Mouse (Mus musculus) heart, postnatal 10 days (tissue): ENCODE data around the gene Scaf4. TPM values are rescaled to one million over a fixed set of nuclear protein-coding genes. Genes with fewer than 3 reads are reported as not detected.
"Not testable (repeated sequence)": the region's sequence is repeated elsewhere in the genome, so short reads cannot be mapped to it uniquely, and the experiment has no call there.

Source experiments
- DNase-seq, 2 experiments: peaks; one replicate each; pipeline ENCODE4 v3.0.0; 2021
- intact Hi-C: fragments of 180-260 bp; cut with DNase I; formaldehyde crosslinking; loops from one replicate; pipeline ENCODE4 v1.15.1; 2025
- total RNA-seq, 2 experiments: library from RNA; stranded (reverse); gene quantifications; 2 replicates each; pipeline ENCODE4 v1.2.3; 2021

The Scaf4 gene
- total RNA-seq, 2 experiments from 2014 or later = 26.8 to 31.2 TPM

DNA sequence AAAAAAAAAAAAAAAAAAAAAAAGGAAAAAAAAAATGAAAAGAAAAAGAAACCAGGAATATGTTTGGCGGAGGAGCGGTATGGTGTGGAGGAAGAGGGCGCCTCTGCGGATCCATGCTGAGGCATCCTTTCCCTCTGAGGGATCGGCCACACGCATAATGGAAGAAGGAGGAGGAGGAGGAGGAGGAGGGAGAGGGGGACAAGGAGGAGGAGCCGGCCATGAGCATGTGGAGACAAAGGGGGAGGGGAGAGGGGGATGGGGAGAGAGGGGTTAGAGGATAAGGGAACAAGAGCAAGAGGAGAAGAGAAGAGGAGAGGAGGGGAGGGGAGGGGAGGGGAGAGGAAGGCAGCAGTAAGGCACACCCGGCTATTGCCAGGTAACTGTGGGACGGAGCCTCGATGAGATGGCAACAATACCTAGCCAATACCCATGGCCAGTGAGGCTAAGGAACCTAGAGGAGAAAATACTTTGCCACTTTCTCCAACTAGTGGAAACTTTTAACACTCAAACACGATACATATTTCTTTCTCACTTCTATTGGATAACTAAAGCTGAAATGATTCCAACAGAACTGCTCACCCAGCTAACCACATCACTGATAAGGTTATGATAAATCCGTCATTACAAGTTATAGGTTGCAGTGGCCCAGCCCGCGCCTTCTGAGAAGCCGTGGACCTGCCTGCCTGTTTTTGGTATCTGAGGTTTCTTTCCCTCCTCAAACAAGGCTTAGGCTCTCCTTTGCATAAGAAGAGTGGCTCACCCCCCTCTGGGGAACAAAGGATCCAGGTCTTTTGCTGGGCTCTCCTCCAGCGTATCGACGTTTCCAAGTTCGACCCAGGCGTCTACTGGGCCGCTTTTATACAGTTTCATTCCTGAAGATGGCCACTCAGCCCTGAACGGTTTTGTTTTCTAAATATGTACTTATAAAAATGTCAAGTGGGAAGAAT is 13.4 kb upstream of the Scaf4 start:
- DNase-seq = no peak
- intact Hi-C loops = no loop called here

DNA sequence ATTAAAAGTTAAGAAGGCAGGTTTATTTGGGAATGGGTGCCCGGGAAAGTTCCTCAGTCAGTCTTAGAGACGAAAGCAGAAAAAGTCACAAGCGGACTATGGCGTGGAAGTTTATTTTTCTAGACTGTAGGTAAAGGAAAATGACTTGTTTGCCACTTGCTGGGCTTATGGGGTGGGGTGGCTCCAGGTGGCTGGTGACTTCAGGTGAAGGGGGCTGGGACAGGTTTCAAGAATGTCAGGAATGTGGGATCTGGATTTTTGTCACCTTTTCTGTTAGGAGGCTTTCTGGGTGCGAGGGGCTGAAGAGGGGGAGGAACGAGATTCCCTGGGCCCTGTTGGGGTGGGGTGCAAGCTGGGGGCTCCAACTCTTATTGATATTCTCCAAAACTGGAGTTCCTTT is 7.4 kb upstream of the Scaf4 start:
- intact Hi-C loops = no loop called here

GRCm38 (mm10) chr16:90290962-90291361 is 6.7 kb upstream of the Scaf4 start:
- intact Hi-C loops = no loop called here
- no peak for DNase-seq

More for the DNA sequence above, 7.4 kb upstream of the Scaf4 start:
- DNase-seq = no peak

DNA sequence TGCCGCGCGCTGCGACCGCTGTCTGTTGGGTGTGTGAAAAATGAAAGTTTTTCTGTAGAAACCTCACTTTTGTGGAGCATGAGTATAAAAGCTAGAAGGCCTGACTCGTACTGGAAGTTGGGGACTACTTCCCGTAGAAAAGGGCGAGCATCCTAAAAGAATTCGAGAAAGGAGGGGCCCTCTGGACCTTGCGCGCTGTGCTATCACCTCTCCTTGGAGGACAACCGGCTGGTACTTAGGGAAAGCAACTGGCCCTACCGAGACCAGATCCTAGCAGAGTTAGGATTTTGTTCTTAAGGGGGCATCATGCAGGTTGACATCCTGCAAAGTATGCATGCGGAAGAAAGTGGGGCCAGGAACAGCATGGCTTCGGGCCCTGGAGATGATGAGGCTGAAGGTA is 613 bp upstream of the Scaf4 start:
- intact Hi-C loops = loop anchor here (5.0 kb wide), 2 partner anchors 63 to 88 kb away; partner anchors contain the start of gene Sod1
- no peak for DNase-seq

- DNase-seq = peak; percentile 60 to 65
- intact Hi-C loops = loop anchor here (5.0 kb wide), 2 partner anchors 61 to 86 kb away; partner anchors contain the start of gene Sod1
Measured at GRCm38 (mm10) chr16:90283266-90283904, 918 bp downstream of the Scaf4 start.

DNA sequence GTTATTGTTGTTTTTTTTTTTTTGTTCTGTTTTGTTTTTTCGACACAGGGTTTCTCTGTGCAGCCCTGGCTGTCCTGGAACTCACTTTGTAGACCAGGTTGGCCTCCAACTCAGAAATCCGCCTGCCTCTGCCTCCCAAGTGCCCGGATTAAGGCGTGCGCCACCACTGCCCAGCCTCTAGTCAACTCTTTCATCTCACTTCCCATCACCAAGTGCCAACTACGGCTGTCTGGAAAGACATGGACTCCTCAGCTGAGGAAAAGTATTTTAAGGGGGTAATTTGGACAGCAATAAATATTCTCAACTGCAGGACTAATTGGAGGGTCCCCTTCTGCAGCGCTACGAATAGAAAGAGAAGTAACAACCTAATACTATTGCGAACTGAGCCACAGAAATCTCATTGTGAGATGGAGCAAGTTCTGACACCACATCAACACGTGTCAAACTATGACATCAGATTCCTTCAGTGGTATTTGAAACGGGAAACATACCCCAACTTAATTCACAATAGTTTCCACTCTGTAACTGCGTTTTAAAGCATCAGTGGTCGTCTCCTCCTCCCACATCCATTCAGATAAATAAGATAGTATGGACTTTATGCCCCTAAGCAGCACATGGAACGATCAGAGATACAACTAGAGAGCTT is 1.6 kb downstream of the Scaf4 start:
- no peak for DNase-seq
- intact Hi-C loops = loop anchor here (5.0 kb wide), 2 partner anchors 60 to 85 kb away; partner anchors contain the start of gene Sod1

DNA sequence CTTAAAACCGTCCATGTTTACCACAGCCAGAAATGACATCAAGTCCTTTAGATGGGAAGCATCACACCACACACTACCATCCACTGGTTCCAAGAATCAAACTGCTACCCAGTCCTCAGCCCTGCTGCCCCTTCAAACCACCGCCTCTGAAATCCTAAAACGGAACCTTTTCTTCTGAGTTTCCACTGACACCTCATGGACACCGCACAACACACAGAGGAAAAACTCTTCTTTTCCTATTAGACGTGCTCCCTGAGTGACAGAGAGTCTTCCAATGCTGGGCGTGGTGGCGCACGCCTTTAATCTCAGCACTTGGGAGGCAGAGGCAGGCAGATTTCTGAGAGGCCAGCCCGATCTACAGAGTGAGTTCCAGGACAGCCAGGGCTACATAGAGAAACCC is 2.9 kb downstream of the Scaf4 start:
- DNase-seq = no peak
- intact Hi-C loops = loop anchor here (5.0 kb wide), 2 partner anchors 59 to 84 kb away; partner anchors contain the start of gene Sod1

DNA sequence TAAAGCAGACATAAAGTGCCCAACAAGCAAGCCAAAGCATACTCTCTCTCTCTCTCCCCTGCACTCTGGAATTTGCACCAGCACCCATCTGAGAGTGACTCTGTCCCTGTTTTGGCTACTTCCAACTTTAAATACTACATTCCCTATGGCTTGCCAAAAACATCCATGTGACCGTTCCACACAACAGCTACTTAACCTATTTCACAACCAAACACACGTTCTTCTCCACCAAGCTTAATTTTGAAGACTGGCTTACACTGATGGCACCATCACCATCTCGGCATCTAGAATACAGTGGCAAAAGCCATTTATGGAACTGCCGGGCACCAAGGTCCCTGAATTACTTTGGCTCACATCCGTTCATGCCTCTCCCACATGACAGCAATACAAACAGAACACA is 3.3 kb downstream of the Scaf4 start:
- peak in 1 of 2 experiments; percentile 13 for DNase-seq
- intact Hi-C loops = loop anchor here (5.0 kb wide), 2 partner anchors 59 to 84 kb away; partner anchors contain the start of gene Sod1

GRCm38 (mm10) chr16:90280515-90280914 is 3.8 kb downstream of the Scaf4 start:
- intact Hi-C loops = loop anchor here (5.0 kb wide), 2 partner anchors 58 to 83 kb away; partner anchors contain the start of gene Sod1
- no peak for DNase-seq

DNA sequence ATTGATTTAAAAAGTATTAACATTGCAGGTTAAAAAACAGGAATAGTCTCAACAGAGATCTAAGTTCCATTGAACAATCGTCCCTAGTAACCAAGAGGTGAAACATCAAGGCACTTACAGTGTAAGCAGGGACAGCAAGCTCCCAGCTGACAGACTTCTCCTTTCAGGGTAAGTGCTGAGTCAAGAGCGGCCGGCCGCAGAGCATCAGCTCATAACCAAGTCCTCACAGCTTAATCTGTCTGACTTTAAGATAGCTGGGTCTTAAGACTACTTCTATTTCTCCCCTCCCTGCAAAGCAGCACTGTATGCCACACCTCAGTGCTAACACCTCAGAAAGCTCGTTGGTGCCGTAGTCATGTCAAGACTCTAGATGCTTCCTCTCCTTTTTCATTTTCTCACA is 5.2 kb downstream of the Scaf4 start:
- DNase-seq = peak in 1 of 2 experiments; percentile 31
- intact Hi-C loops = no loop called here

DNA sequence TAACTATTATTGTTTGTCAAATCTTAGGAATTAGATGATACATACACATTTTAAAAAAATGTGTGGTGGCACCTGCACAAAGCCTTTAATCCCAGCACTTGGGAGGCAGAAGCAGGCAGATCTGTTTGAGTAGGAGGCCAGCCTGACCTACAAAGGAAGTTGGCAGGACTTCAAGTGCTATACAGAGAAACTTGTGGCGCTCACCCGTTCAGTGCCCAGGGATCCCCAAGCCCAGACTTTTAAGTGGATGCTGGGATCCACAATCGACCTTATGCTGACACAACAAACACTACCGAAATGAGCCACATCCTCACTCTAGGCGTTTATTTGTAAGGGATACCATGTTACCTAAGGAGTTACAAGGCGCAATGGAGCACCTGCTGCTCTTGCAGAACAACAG is 8.8 kb downstream of the Scaf4 start:
- DNase-seq = no peak
- intact Hi-C loops = no loop called here

- intact Hi-C loops = no loop called here
- peak; percentile 12 to 14 for DNase-seq
Measured at GRCm38 (mm10) chr16:90266581-90266980, 17.7 kb downstream of the Scaf4 start.

DNA sequence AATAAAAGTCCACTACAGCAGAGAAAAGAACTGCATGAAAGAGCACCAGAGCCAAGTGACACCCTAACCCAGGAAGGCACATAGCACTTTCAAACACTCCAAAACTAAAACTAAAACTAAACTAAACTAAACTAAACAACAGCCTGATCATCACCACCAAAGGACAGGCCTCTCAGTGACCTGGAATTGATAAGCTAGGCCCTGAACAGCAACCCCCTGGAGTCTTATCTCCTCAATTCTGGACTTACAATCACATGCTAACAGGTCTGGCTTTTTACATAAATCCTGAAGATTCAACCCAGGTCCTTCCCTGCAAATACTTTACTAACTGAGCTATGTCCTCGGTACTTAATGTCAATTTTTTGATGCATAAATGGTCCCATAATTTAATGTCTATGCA is 19.2 kb downstream of the Scaf4 start:
- DNase-seq = no peak
- intact Hi-C loops = no loop called here

GRCm38 (mm10) chr16:90264021-90264420 is 20.3 kb downstream of the Scaf4 start:
- peak in 1 of 2 experiments; percentile 19 for DNase-seq
- intact Hi-C loops = no loop called here

DNA sequence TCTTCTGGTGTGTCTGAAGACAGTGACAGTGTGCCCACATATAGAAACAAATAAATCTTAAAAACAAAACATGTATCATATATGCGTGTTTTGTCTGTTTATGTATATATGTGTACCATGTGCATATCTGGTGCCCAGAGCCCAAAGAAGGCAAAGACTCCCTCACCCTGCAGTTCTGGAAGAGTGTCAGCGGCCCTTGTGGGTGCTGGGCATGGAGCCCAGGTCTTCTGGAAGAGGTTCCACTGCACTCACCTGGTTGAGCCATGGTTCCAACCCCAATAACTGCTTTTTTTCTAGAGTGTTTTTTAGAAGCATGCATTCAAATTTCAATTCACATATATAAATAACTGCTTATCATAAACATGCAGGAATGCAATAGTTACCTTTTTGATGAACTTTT is 22.5 kb downstream of the Scaf4 start:
- intact Hi-C loops = no loop called here
- DNase-seq = peak in 1 of 2 experiments; percentile 34

- no peak for DNase-seq
- intact Hi-C loops = no loop called here
Measured at GRCm38 (mm10) chr16:90260097-90260496, 24.2 kb downstream of the Scaf4 start.

DNA sequence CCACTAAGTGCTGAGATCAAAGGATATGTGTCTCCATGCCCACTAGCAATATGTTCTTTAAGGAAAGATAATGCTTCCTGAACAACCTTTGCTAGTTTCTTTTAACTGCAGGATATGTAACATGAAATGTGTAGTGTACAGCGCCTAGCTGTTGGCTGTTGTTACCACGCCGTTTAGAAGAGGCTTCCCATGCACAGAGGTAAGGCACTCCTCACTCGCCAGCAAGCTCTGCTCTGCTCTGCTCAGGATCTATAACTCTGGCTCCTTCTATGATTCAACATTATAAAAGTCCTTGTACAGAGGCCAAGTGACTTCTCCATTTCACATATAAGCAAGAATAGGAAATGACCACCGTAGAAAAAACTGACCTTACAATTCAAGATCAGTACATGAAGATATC is 24.7 kb downstream of the Scaf4 start:
- intact Hi-C loops = no loop called here
- no peak for DNase-seq

DNA sequence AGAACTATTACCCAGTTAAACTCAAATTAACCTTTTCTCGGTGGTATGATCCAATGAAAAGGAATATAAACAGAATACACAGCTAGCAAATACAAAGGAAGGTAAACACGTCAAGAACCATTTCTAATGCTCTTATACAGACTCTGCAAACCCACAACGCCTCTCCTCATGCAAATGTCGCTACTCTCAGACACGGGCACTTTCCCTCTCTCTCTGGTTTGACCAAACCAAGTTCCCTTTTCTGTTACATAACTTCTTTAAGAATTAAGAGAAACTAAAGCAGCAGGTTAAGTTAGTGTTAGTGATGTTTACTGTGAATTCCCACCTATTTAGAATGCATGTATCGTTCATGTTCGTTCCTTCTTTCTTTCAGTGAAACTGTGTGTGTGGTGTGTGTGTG is 25.4 kb downstream of the Scaf4 start:
- DNase-seq = no peak
- intact Hi-C loops = no loop called here

DNA sequence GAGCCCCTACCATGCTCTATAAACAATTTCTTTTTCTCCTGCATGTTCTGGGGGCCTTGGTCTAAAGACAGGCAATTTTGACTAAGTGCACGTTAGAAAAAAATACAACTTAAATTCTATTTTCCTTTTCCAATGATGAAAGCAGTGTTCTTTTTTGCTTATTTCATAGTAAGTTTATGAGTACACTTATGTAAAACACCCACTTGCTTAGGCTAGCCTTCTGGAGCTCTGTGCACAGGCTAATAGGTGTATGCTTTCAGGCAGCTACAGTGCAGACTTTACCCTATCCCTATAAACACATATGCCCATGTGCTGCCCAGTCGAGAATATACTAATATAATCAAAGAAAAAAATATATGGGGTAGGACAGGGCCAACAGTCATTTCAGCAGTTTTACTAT is 31.8 kb downstream of the Scaf4 start:
- intact Hi-C loops = no loop called here

DNA sequence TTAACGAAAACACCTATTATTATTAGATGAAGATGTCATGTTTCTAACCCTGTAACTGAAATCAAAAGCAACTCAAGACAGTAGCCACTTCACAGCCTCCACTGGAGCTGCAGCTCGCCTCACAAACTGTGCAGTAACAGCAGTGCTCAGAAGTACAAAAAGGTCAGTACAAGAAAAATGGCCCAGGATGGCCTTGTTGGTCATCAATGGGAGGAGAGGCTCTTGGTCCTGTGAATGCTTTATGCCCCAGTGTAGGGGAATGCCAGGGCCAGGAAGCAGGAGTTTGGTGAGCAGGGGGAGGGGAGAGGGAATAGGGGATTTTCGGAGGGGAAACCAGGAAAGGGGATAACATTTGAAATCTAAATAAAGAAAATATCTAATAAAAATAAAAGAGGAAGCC is 33.0 kb downstream of the Scaf4 start:
- DNase-seq, intact Hi-C loops: not testable (repeated sequence)

More for the DNA sequence above, 31.8 kb downstream of the Scaf4 start:
- DNase-seq = no peak

DNA sequence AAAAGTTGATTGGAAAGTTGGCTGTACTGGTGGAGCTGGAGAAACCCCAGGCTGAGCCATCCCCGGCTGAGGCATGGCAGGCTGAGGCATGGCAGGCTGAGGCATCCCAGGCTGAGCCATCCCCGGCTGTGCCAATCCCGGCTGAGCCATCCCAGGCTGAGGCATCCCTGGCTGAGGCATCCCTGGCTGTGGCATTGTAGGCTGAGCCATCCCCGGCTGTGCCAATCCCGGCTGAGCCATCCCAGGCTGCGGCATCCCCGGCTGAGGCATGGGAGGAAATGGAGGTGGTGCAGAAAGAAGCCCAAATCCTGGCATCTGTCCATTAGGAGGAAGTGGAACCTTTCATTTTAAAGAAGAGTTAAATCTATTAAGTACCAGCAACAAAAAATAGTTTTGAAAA is 34.2 kb downstream of the Scaf4 start:
- intact Hi-C loops = no loop called here
- DNase-seq = no peak
